Mouse (Mus musculus) neural tube, postnatal 0 days (tissue): ENCODE data around the gene Lmtk2. TPM values are rescaled to one million over a fixed set of nuclear protein-coding genes. Genes with fewer than 3 reads are reported as not detected.

Experiments
- polyA plus RNA-seq: library from polyadenylated mRNA; unstranded; fragments of >200 nt; fragmentation: Nextera tagmentation; extraction: Ambion mirVana; gene quantifications from 2 replicates; pipeline ENCODE4 v1.2.1, GENCODE M21; 2015

Lmtk2 gene
- polyA plus RNA-seq, result 8.5 and 9.4 TPM in 2 replicates

GRCm38 (mm10) chr5:144100149-144100935 lies at the start of gene Lmtk2:
TSS of gene Lmtk2 (plus strand) at chr5:144100436.

GRCm38 (mm10) chr5:144189950-144190583 lies 89.8 kb downstream of the Lmtk2 start, which contains the start of gene Bhlha15:
TSS of gene Bhlha15 (plus strand) at chr5:144190286.

GRCm38 (mm10) chr5:144223503-144223862 lies 123.2 kb downstream of the Lmtk2 start, which contains the start of gene Tecpr1:
TSS of gene Tecpr1 (minus strand) at chr5:144223615.

Other genes starting within 250 kb of the Lmtk2 start
- 0.22 TPM in 2 replicates for gene Ankrd61, start 202.8 kb upstream of the Lmtk2 start, polyA plus RNA-seq
- 81.8 and 83.0 TPM in 2 replicates for gene Aimp2, start 190.6 kb upstream of the Lmtk2 start, polyA plus RNA-seq
- gene Pms2, start 190.5 kb upstream of the Lmtk2 start, polyA plus RNA-seq, result 20.7 and 22.9 TPM in 2 replicates
- gene Gm42421, start 172.3 kb upstream of the Lmtk2 start, polyA plus RNA-seq, result 0.92 and 1.7 TPM in 2 replicates
- gene Rsph10b, start 167.4 kb upstream of the Lmtk2 start, polyA plus RNA-seq, result 5.5 and 9.2 TPM in 2 replicates
- gene Ccz1, start 85.6 kb upstream of the Lmtk2 start, polyA plus RNA-seq, result 60.8 and 65.5 TPM in 2 replicates
- 1.5 and 1.8 TPM in 2 replicates for gene Ocm, start 73.8 kb upstream of the Lmtk2 start, polyA plus RNA-seq
- gene Bhlha15, start 89.8 kb downstream of the Lmtk2 start, polyA plus RNA-seq, result 0.08 TPM in 2 replicates
- gene Tecpr1, start 123.2 kb downstream of the Lmtk2 start, polyA plus RNA-seq, result 31.1 and 38.2 TPM in 2 replicates
- 117 and 126 TPM in 2 replicates for gene Bri3, start 144.0 kb downstream of the Lmtk2 start, polyA plus RNA-seq